Mouse (Mus musculus): ENCODE data around the gene Fdx1. TPM values are rescaled to one million over a fixed set of nuclear protein-coding genes. Genes with fewer than 3 reads are reported as not detected.

Gene Fdx1
- polyA plus RNA-seq, 1 experiment from 2014 or later = 103 TPM

Other genes with a start within 250 kb of the Fdx1 start
- gene Arhgap20, start 198.2 kb downstream of the Fdx1 start, polyA plus RNA-seq (2015; fragmentation: Nextera tagmentation; extraction: Ambion mirVana) = 10.7 and 11.0 TPM in 2 replicates
- 127 and 132 TPM in 2 replicates for gene Rdx, start 83.6 kb upstream of the Fdx1 start, polyA plus RNA-seq (2015; fragmentation: Nextera tagmentation; extraction: Ambion mirVana)
- gene Zc3h12c, start 205.0 kb upstream of the Fdx1 start, polyA plus RNA-seq (2015; fragmentation: Nextera tagmentation; extraction: Ambion mirVana) = 2.8 and 2.9 TPM in 2 replicates

Data from lung, embryonic 15.5 days (tissue).